Mouse (Mus musculus) lung, postnatal 0 days (tissue): ENCODE data around the gene Oxsr1. TPM values are rescaled to one million over a fixed set of nuclear protein-coding genes. Genes with fewer than 3 reads are reported as not detected.
"Not testable (repeated sequence)": the region's sequence is repeated elsewhere in the genome, so short reads cannot be mapped to it uniquely, and the experiment has no call there.

ENCODE experiments used
- ATAC-seq: fragments of 200-750 bp; cut with Nextera tagmentation; 2 replicates; pipeline ENCODE4 v1.8.0; 2017; ENCODE audit warnings: moderate library complexity
- DNase-seq: peaks from one replicate; pipeline ENCODE4 v3.0.0-alpha.2; 2016; ENCODE audit warnings: low spot score
- H3K27ac ChIP-seq: fragments of 300-500 bp; sonication (generic); 2 replicates; pipeline ENCODE4 v1.5.1; 2014; ENCODE audit warnings: antibody characterized with exemption, mild to moderate bottlenecking, low read length, mixed read lengths
- H3K27me3 ChIP-seq: fragments of 300-500 bp; sonication (generic); replicated peaks from 2 replicates; pipeline ENCODE4 v1.6.1; 2014; ENCODE audit warnings: low read length, mixed read lengths; ENCODE audit not compliant: insufficient read depth
- H3K36me3 ChIP-seq: fragments of 300-500 bp; sonication (generic); 2 replicates; pipeline ENCODE4 v1.6.1; 2014; ENCODE audit warnings: low read length, mixed read lengths; ENCODE audit not compliant: insufficient read depth
- H3K4me1 ChIP-seq: fragments of 300-500 bp; sonication (generic); 2 replicates; pipeline ENCODE4 v1.6.1; 2014; ENCODE audit warnings: antibody characterized with exemption, low read depth, low read length, mixed read lengths; ENCODE audit not compliant: insufficient read depth
- H3K4me2 ChIP-seq: fragments of 300-500 bp; sonication (generic); replicated peaks from 2 replicates; pipeline ENCODE4 v1.6.1; 2014; ENCODE audit warnings: low read depth, mild to moderate bottlenecking, low read length, moderate library complexity, mixed read lengths
- H3K4me3 ChIP-seq: fragments of 300-500 bp; sonication (generic); 2 replicates; pipeline ENCODE4 v1.5.1; 2014; ENCODE audit warnings: low read depth, low read length
- H3K9ac ChIP-seq: fragments of 300-500 bp; sonication (generic); replicated peaks from 2 replicates; pipeline ENCODE4 v1.6.1; 2014; ENCODE audit warnings: low read depth, mild to moderate bottlenecking
- H3K9me3 ChIP-seq: fragments of 300-500 bp; sonication (generic); 2 replicates; pipeline ENCODE4 v1.6.1; 2016; ENCODE audit warnings: low read length, mixed read lengths
- CTCF ChIP-seq: IDR thresholded peaks from 2 replicates; pipeline ENCODE4 v1.5.1; 2016; ENCODE audit warnings: antibody characterized with exemption, mild to moderate bottlenecking
- EP300 ChIP-seq: IDR thresholded peaks from 2 replicates; pipeline ENCODE4 v1.6.1; 2016; ENCODE audit warnings: antibody characterized with exemption, mild to moderate bottlenecking, control low read depth
- WGBS: fragments of 180-500 bp; shearing (Covaris S2); extraction: QIAGEN DNeasy Blood & Tissue Kit; methylation state at CpG from one replicate; pipeline ENCODE4 v1.1.7; 2014; 5-methylcytosine and 5-hydroxymethylcytosine counted together
- polyA plus RNA-seq: library from polyadenylated mRNA; unstranded; fragments of >200 nt; fragmentation: Nextera tagmentation; extraction: Ambion mirVana; gene quantifications from 2 replicates; pipeline ENCODE4 v1.2.1, GENCODE M21; 2015

The Oxsr1 gene
- 6.6 and 8.0 TPM in 2 replicates for polyA plus RNA-seq

GRCm38 (mm10) chr9:119322289-119323259, at the start of gene Oxsr1:
Oxsr1 (minus strand) TSS chr9:119322427.
- TF ChIP-seq CTCF, result peak; percentile 65
- peak; percentile 66 for TF ChIP-seq EP300
- Histone ChIP-seq H3K9ac (peak within 1 kb of the TSS; percentile 73), H3K27ac (peak within 1 kb of the TSS; percentile 91), H3K27me3 (no peaks in the 10 kb centered on the region), H3K4me3 (peak within 1 kb of the TSS; percentile 87), H3K4me2 (peak within 1 kb of the TSS; percentile 98), H3K4me1 (peaks cover 6% of the 10 kb centered on the region; the same call in 1 of the 2 replicates), H3K9me3 (no peaks in the 10 kb centered on the region), H3K36me3 (no peaks in the 10 kb centered on the region)
- WGBS, result under 1% methylated on average over 70 of the region's 76 CpGs
- ATAC-seq, result peak; percentile 97
- peak; percentile 100 for DNase-seq

- no peaks in the 10 kb centered on the region for H3K27me3 ChIP-seq
- H3K9me3 ChIP-seq, result no peaks in the 10 kb centered on the region
- DNase-seq (no peak), ATAC-seq (no peak)
- no peak overlapping the region for H3K27ac ChIP-seq
- 60% methylated on average over 4 of the region's 4 CpGs for WGBS
- TF ChIP-seq EP300 (no peak), CTCF (no peak)
- H3K4me1 ChIP-seq, result no peaks in the 10 kb centered on the region
- no peak overlapping the region for H3K4me3 ChIP-seq
- no peak overlapping the region for H3K4me2 ChIP-seq
- no peak overlapping the region for H3K9ac ChIP-seq
- no peaks in the 10 kb centered on the region for H3K36me3 ChIP-seq
Measured at GRCm38 (mm10) chr9:119371251-119371650, 49.0 kb upstream of the Oxsr1 start.

- not testable (repeated sequence) for H3K4me3 ChIP-seq, H3K27me3 ChIP-seq, H3K4me2 ChIP-seq, ATAC-seq, H3K27ac ChIP-seq, H3K4me1 ChIP-seq, H3K9me3 ChIP-seq, DNase-seq, H3K36me3 ChIP-seq, H3K9ac ChIP-seq
- peak; percentile 25; the same call in 1 of the 2 replicates for TF ChIP-seq CTCF
- 86% methylated on average over 4 of the region's 4 CpGs for WGBS
Measured at GRCm38 (mm10) chr9:119370770-119371169, 48.5 kb upstream of the Oxsr1 start.

- H3K27ac ChIP-seq, result no peak overlapping the region
- H3K27me3 ChIP-seq, result no peaks in the 10 kb centered on the region
- no peaks in the 10 kb centered on the region for H3K9me3 ChIP-seq
- H3K4me2 ChIP-seq, result no peak overlapping the region
- 94% methylated on average over 3 of the region's 3 CpGs for WGBS
- H3K4me3 ChIP-seq, result no peak overlapping the region
- H3K4me1 ChIP-seq, result no peaks in the 10 kb centered on the region
- H3K36me3 ChIP-seq, result no peaks in the 10 kb centered on the region
- TF ChIP-seq CTCF (no peak), EP300 (no peak)
- DNase-seq (no peak), ATAC-seq (no peak)
- H3K9ac ChIP-seq, result no peak overlapping the region
Measured at GRCm38 (mm10) chr9:119368367-119368766, 46.1 kb upstream of the Oxsr1 start.

GRCm38 (mm10) chr9:119365284-119365683, 43.1 kb upstream of the Oxsr1 start, which contains the start of gene Slc22a14:
Slc22a14 (minus strand) TSS chr9:119365553.
- no peaks in the 10 kb centered on the region for H3K9me3 ChIP-seq
- H3K27me3 ChIP-seq, result no peaks in the 10 kb centered on the region
- H3K4me1 ChIP-seq, result no peaks in the 10 kb centered on the region
- no peak for TF ChIP-seq CTCF
- no peak for TF ChIP-seq EP300
- no peak within 1 kb of the TSS for H3K4me2 ChIP-seq
- 39% methylated on average over 7 of the region's 7 CpGs for WGBS
- ATAC-seq (no peak), DNase-seq (peak; percentile 28)
- H3K27ac ChIP-seq, result no peak within 1 kb of the TSS
- H3K4me3 ChIP-seq, result no peak within 1 kb of the TSS
- no peaks in the 10 kb centered on the region for H3K36me3 ChIP-seq
- H3K9ac ChIP-seq, result no peak within 1 kb of the TSS

GRCm38 (mm10) chr9:119363229-119363628, 41.0 kb upstream of the Oxsr1 start:
- no peak overlapping the region for H3K4me3 ChIP-seq
- H3K27me3 ChIP-seq, result no peaks in the 10 kb centered on the region
- no peak overlapping the region for H3K27ac ChIP-seq
- no peaks in the 10 kb centered on the region for H3K9me3 ChIP-seq
- H3K4me1 ChIP-seq, result no peaks in the 10 kb centered on the region
- H3K36me3 ChIP-seq, result no peaks in the 10 kb centered on the region
- H3K4me2 ChIP-seq, result no peak overlapping the region
- ATAC-seq (no peak), DNase-seq (no peak)
- TF ChIP-seq EP300, result no peak
- TF ChIP-seq CTCF, result no peak
- WGBS, result 73% methylated on average over 12 of the region's 12 CpGs
- no peak overlapping the region for H3K9ac ChIP-seq
